Mouse (Mus musculus) kidney, adult 2 months (tissue): ENCODE measurements around the gene Trpc4.

ENCODE experiments used
- CTCF ChIP-seq: fragments of 200-500 bp; conservative IDR thresholded peaks from 2 replicates; pipeline ENCODE4 v1.5.1; 2011; ENCODE audit warnings: low read depth, mild to moderate bottlenecking, control low read depth, low read length, moderate library complexity, mixed read lengths; ENCODE audit not compliant: insufficient read depth, insufficient read length
- POLR2A ChIP-seq: fragments of 200-500 bp; IDR thresholded peaks from one replicate; pipeline ENCODE4 v1.6.1; 2011; ENCODE audit warnings: low read depth, low read length, control low read depth

DNA sequence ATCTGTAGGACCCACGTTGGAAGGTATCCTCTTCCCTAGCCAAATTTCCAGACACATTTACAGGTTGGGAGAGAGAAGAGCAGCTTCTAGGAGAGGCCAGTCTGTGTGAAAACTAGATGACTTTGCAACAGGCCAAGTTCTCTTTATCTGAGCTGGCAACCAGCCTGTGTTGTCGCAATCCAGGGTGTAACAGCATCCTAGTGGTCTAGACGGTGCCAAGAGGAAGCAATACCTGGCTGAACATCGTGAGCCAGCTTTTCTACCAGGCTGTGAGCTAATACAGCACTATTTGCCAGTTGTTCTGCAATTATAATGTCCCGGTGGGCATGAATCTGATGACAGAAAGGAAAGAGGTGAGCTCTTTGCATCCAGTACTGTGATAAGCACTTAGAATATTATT, 83.1 kb downstream of the Trpc4 start:
- TF ChIP-seq CTCF (no peak), POLR2A (no peak)
